Mouse (Mus musculus): ENCODE measurements around the gene Ggt5. TPM values are rescaled to one million over a fixed set of nuclear protein-coding genes. Genes with fewer than 3 reads are reported as not detected.
"Not testable (repeated sequence)": the region's sequence is repeated elsewhere in the genome, so short reads cannot be mapped to it uniquely, and the experiment has no call there.

The Ggt5 gene
- polyA plus RNA-seq, 1 experiment: 4.9 TPM

DNA sequence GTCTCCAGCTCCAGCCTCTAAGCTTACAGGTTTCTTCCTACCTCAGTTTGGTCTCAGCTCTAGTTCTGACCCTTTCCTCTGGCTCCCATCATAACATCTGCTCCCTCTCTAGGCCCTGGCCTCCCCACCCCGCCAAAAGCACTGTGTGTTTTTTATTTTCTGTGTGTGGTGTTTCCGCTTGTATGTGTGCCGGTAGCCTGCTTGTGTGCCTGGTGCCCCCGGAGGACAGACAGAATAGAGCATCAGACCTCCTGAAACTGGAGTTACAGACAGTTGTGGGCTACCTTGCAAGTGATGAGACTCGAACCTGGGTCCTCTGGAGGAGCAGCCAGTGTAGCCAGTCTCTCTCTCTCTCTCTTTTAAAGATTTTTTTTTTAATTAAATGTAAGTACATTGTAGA, 22.8 kb upstream of the Ggt5 start:
- Histone ChIP-seq H3K4me1 (ENCODE audit: control insufficient read depth, insufficient read depth, low read length) (no peaks in the 10 kb centered on the region), H3K27ac (ENCODE audit: insufficient read depth, low read length) (no peak overlapping the region), H3K4me3 (ENCODE audit: insufficient read depth, low read length) (no peak overlapping the region)
- TF ChIP-seq POLR2A (IDR thresholded peaks at IDR 0.05; ENCODE audit: extremely low read depth, insufficient read depth, low read length) (no peak), CTCF (IDR thresholded peaks at IDR 0.05; ENCODE audit: extremely low read depth, insufficient read depth, low read length) (no peak)

DNA sequence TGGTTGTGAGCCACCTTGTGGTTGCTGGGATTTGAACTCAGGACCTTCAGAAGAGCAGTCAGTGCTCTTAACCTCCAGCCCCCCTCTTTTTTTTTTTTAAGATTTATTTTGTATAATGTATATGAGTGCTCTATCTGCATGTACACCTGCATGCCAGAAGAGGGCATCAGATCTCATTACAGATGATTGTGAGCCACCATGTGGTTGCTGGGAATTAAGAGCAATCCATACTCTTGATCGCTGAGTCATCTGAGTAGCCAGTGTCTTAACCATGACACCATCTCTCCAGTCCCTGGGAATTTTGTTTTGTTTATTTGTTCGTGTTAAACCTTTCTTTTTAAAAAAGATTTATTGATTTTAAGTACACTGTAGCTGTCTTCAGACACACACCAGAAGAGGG, 22.4 kb upstream of the Ggt5 start:
- H3K4me1 ChIP-seq (ENCODE audit: control insufficient read depth, insufficient read depth, low read length); H3K4me3 ChIP-seq (ENCODE audit: insufficient read depth, low read length); H3K27ac ChIP-seq (ENCODE audit: insufficient read depth, low read length): not testable (repeated sequence)

DNA sequence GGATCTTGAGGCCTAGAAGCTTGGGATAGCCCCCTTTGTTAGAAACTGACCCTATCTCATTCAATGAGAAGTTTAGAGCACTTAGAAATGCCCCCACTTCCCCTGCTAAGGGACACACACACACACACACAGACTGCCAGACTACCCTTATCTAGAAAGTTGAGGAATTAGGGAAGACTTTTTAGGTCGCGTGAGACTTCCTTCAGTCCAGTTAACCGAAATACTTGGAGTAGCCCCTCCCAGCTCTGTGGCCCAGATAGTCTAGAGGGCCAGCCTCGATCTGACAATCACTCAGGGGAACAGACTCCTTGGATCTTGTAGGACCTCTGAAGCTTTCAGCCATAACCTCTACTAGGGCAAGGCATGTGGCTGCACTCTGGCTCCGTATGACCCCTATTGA, 21.1 kb upstream of the Ggt5 start:
- Histone ChIP-seq H3K27ac (ENCODE audit: insufficient read depth, low read length) (no peak overlapping the region), H3K4me3 (ENCODE audit: insufficient read depth, low read length) (no peak overlapping the region), H3K4me1 (ENCODE audit: control insufficient read depth, insufficient read depth, low read length) (no peaks in the 10 kb centered on the region)
- TF ChIP-seq POLR2A (IDR thresholded peaks at IDR 0.05; ENCODE audit: extremely low read depth, insufficient read depth, low read length) (no peak), CTCF (IDR thresholded peaks at IDR 0.05; ENCODE audit: extremely low read depth, insufficient read depth, low read length) (no peak)

DNA sequence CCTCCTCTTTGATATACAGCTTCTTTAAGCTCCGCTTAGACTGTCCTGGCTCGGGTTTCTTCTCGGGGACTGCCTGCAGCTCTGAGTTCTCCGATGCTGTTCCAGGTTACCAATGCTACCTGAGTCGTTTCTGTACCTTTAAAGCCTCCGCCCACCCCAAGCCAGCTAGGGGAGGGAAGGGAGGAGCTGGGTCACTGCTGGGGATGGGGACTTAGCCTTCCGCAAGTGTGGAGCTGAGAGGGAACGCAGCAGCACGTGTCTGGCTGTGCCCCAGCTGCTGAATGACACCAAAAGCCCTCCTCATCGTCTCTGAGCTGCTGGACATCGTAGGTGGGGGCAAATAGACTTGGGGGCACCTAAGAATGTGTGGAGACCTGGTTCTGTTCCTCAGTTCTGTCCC, 20.7 kb upstream of the Ggt5 start:
- Histone ChIP-seq H3K4me3 (ENCODE audit: insufficient read depth, low read length) (no peak overlapping the region), H3K4me1 (ENCODE audit: control insufficient read depth, insufficient read depth, low read length) (no peaks in the 10 kb centered on the region), H3K27ac (ENCODE audit: insufficient read depth, low read length) (no peak overlapping the region)
- TF ChIP-seq POLR2A (IDR thresholded peaks at IDR 0.05; ENCODE audit: extremely low read depth, insufficient read depth, low read length) (no peak), CTCF (IDR thresholded peaks at IDR 0.05; ENCODE audit: extremely low read depth, insufficient read depth, low read length) (no peak)

DNA sequence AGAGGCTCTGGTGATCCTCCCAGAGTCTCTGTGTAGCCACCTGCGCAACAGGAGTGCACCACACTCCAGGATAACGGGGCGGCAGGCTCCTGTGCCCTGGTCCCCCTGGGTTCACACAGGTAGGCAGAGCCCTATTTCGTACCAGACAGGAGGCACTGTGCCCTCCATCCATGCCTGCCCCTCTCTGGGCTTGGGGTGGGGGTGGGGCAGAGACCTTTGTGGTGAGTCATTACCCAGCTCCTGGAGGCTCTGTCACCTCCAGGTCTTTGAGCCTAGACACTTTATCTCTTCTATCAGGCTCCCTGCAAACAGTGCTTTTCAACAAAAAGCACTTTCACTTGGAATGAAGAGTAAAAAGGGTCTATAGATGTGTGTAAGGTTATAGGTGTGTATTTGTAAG, 20.3 kb upstream of the Ggt5 start:
- Histone ChIP-seq H3K4me3 (ENCODE audit: insufficient read depth, low read length) (no peak overlapping the region), H3K4me1 (ENCODE audit: control insufficient read depth, insufficient read depth, low read length) (no peaks in the 10 kb centered on the region), H3K27ac (ENCODE audit: insufficient read depth, low read length) (no peak overlapping the region)
- TF ChIP-seq POLR2A (IDR thresholded peaks at IDR 0.05; ENCODE audit: extremely low read depth, insufficient read depth, low read length) (no peak), CTCF (IDR thresholded peaks at IDR 0.05; ENCODE audit: extremely low read depth, insufficient read depth, low read length) (no peak)

DNA sequence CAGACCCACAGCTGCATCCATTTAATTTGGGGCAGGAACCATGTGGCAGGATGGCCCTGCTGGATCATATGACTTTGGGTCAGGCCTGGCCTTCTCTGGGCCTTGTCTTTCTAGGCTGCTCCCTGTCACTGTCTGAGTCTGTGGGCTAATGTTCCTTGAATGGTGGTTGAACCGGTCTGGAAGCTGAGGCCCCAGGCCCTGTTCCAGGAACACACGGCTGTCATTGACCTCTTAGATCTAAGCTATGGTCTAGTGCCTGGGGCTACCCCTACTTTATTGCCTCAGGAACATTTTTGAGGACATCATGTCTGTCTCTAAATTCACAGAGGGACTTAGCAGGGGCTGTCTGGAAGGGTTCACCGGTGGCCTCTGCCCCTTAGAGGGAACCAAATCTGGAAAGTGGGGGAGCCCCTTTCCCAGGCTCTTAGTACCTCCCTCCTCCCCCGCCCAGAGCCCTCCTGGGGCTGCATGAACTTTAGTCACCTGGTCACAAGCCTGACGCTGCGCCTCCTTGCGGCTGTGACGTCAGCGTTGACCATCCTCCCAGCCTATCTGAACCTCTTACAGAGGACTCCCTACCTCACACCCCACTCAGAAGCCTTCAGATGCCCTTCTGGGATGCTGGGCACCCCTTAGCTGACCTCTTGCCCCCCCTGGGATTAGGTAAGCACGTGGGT, 18.0 kb upstream of the Ggt5 start:
- H3K4me1 ChIP-seq (ENCODE audit: control insufficient read depth, insufficient read depth, low read length): no peaks in the 10 kb centered on the region
- H3K4me3 ChIP-seq (ENCODE audit: insufficient read depth, low read length): no peak overlapping the region
- no peak overlapping the region for H3K27ac ChIP-seq (ENCODE audit: insufficient read depth, low read length)
- TF ChIP-seq CTCF (IDR thresholded peaks at IDR 0.05; ENCODE audit: extremely low read depth, insufficient read depth, low read length) (no peak), POLR2A (IDR thresholded peaks at IDR 0.05; ENCODE audit: extremely low read depth, insufficient read depth, low read length) (no peak)

DNA sequence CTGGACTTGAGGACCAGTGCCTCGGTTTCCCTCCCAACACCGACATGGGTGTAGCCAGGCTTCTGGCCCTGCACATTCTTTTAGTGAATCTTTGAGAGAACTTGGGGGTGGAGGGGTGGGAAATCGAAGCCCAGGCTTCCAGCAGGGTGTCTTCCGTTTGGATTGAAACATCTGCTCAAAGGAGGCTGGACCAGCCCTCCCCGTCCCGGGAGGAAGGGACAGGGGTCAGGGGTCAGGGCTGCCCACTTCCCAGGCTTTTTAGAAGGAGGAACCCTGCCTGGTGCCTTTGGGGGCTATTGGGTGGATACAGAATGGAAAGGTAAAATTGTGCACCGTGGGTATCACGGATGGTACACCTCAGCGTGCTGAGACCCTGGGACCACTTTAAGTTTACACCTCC, 17.2 kb upstream of the Ggt5 start:
- Histone ChIP-seq H3K27ac (ENCODE audit: insufficient read depth, low read length) (no peak overlapping the region), H3K4me3 (ENCODE audit: insufficient read depth, low read length) (no peak overlapping the region), H3K4me1 (ENCODE audit: control insufficient read depth, insufficient read depth, low read length) (no peaks in the 10 kb centered on the region)
- no peak for TF ChIP-seq CTCF (IDR thresholded peaks at IDR 0.05; ENCODE audit: extremely low read depth, insufficient read depth, low read length)
- no peak for TF ChIP-seq POLR2A (IDR thresholded peaks at IDR 0.05; ENCODE audit: extremely low read depth, insufficient read depth, low read length)

DNA sequence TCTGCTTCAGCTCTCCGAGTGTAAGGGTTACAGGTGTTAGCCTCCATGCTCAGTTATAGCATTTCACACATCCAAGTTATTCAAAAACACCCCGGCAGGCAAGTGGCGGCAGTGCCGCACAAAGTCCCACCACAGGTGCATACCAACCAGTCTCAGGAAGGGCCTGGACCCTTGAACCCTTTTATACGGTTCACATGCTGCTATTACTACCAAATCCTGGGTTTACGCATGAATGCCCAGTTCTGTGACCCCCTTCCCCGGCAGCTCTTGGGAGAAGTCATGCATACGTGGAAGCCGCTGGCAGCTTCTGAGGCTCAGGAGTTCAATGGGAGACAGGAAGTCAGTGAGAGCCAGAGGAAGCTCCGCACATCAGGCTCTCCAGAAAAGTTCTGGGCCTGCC, 16.0 kb upstream of the Ggt5 start:
- no peaks in the 10 kb centered on the region for H3K4me1 ChIP-seq (ENCODE audit: control insufficient read depth, insufficient read depth, low read length)
- TF ChIP-seq POLR2A (IDR thresholded peaks at IDR 0.05; ENCODE audit: extremely low read depth, insufficient read depth, low read length) (no peak), CTCF (IDR thresholded peaks at IDR 0.05; ENCODE audit: extremely low read depth, insufficient read depth, low read length) (no peak)
- no peak overlapping the region for H3K27ac ChIP-seq (ENCODE audit: insufficient read depth, low read length)
- no peak overlapping the region for H3K4me3 ChIP-seq (ENCODE audit: insufficient read depth, low read length)

DNA sequence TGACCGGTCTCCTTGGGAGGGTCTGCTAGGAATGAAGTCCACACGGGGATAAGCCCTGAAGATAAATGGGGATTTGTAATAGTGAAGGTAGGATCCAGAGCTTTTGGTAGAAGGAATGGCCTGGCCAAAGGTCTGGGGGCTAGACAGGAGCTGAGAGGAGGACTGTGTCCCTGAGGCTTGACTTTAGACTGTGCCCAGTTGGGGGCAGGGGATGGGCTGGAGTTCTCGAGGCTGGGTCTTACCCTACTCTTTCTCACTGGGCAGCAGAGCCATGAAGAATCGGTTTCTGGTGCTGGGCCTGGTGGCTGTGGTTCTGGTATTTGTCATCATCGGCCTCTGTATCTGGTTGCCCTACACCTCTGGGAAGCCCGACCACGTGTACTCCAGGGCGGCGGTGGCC, 15.2 kb upstream of the Ggt5 start:
- H3K27ac ChIP-seq (ENCODE audit: insufficient read depth, low read length): no peak overlapping the region
- no peaks in the 10 kb centered on the region for H3K4me1 ChIP-seq (ENCODE audit: control insufficient read depth, insufficient read depth, low read length)
- TF ChIP-seq POLR2A (IDR thresholded peaks at IDR 0.05; ENCODE audit: extremely low read depth, insufficient read depth, low read length): no peak
- TF ChIP-seq CTCF (IDR thresholded peaks at IDR 0.05; ENCODE audit: extremely low read depth, insufficient read depth, low read length): no peak
- no peak overlapping the region for H3K4me3 ChIP-seq (ENCODE audit: insufficient read depth, low read length)

DNA sequence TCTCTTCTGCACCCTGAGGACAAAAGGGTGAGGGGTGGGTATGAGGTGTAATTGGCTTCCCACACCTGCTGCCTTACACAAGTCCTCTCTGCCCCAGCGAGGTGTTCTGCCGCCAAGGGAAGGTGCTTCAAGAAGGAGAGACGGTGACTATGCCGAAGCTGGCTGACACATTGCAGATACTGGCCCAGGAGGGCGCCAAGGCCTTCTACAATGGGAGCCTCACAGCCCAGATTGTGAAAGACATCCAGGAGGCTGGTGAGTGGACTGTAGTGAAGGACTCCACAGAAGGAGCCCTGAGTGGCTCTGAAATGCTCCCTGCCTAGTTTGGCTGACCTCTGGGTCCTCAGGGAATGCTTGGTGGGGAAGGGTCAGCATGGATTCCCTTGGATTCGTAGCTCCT, 10.0 kb upstream of the Ggt5 start:
- H3K4me1 ChIP-seq (ENCODE audit: control insufficient read depth, insufficient read depth, low read length): no peaks in the 10 kb centered on the region
- H3K27ac ChIP-seq (ENCODE audit: insufficient read depth, low read length): no peak overlapping the region
- H3K4me3 ChIP-seq (ENCODE audit: insufficient read depth, low read length): no peak overlapping the region
- no peak for TF ChIP-seq POLR2A (IDR thresholded peaks at IDR 0.05; ENCODE audit: extremely low read depth, insufficient read depth, low read length)
- no peak for TF ChIP-seq CTCF (IDR thresholded peaks at IDR 0.05; ENCODE audit: extremely low read depth, insufficient read depth, low read length)

Data from cortical plate, adult 2 months (tissue).